In genomic region chr12:16602271-16602670, GRCm38 (mm10) we compare ENCODE assay signal across 23 mouse cellular contexts. TPM values are rescaled to one million over a fixed set of nuclear protein-coding genes. Genes with fewer than 3 reads are reported as not detected.
"Had no signal": no experiment of that assay in that cellular context is flagged by ENCODE, and none has a peak within 500 bp of the region (broad histone marks: within the 10 kb centered on the region; RNA-seq: fewer than 3 reads in every experiment).

No protein-coding gene starts in this region.

- H3K27ac ChIP-seq: liver, embryonic 15.5 days; lung, embryonic 15.5 days; macrophage; midbrain, embryonic 13.5 days; midbrain, embryonic 15.5 days; neural tube, embryonic 12.5 days had no signal

- H3K4me3 ChIP-seq: liver, embryonic 15.5 days; lung, embryonic 15.5 days; megakaryocyte, embryonic 14.5 days; midbrain, embryonic 13.5 days; midbrain, embryonic 15.5 days; neural tube, embryonic 12.5 days had no signal

- DNase-seq: liver, postnatal 0 days; lung, adult 2 months; lung, postnatal 14 days; lung, postnatal 36 days; right cerebral cortex, postnatal 14 days; spleen, adult 18-20 months; thymus, adult 18-20 months; thymus, postnatal 14 days; thymus, postnatal 36 days had no signal

- H3K36me3 ChIP-seq: liver, embryonic 15.5 days; lung, embryonic 15.5 days; midbrain, embryonic 13.5 days; midbrain, embryonic 15.5 days; neural tube, embryonic 12.5 days had no signal

- H3K27me3 ChIP-seq: liver, embryonic 15.5 days; lung, embryonic 15.5 days; midbrain, embryonic 13.5 days; midbrain, embryonic 15.5 days; neural tube, embryonic 12.5 days had no signal

- H3K4me1 ChIP-seq: liver, embryonic 15.5 days; lung, embryonic 15.5 days; megakaryocyte, embryonic 14.5 days; midbrain, embryonic 13.5 days; midbrain, embryonic 15.5 days; neural tube, embryonic 12.5 days had no signal

RNA-seq across cellular contexts. Expression of gene Ntsr2, which starts 50.9 kb away (rescaled TPM):
- total RNA-seq: megakaryocyte progenitor cell, adult 5-6 weeks; monocyte, adult 5-6 weeks; neutrophil, adult 5-6 weeks had no signal
- polyA plus RNA-seq: liver, embryonic 15.5 days; liver, postnatal 0 days; lung, embryonic 15.5 days; macrophage; midbrain, embryonic 11.5 days; stomach, embryonic 14.5 days; stomach, embryonic 16.5 days; thymus, postnatal 0 days had no signal
